Mouse (Mus musculus): ENCODE results near the gene Gpr84.

DNA sequence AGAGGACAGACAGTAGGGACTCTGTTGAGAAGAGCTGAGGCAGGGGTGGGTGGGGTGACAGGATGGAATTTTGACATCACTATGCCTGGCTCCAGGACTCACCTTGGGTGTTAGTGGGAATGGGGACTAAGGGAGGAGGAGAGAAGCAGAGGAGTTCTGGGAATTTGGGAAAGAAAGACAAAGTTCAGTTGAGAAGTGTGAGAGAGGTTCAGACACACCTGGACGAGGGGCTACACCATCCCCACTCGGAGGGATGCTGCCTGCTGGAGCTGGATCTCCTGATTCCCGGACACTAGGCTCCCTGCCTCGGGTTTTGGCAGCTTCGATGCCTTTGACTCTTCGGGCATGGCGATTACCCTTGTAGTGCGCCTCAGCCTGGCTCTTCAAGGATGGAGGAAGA is 7.3 kb upstream of the Gpr84 start:
- TF ChIP-seq CTCF (conservative IDR thresholded peaks at IDR 0.05; ENCODE audit: insufficient read depth, insufficient read length, low read depth, low read length) (no peak), POLR2A (IDR thresholded peaks at IDR 0.05; ENCODE audit: low read depth, low read length) (no peak)

Measured in kidney, adult 2 months (tissue).